22 mouse cellular contexts compared by ENCODE assay signal in the genomic region with DNA sequence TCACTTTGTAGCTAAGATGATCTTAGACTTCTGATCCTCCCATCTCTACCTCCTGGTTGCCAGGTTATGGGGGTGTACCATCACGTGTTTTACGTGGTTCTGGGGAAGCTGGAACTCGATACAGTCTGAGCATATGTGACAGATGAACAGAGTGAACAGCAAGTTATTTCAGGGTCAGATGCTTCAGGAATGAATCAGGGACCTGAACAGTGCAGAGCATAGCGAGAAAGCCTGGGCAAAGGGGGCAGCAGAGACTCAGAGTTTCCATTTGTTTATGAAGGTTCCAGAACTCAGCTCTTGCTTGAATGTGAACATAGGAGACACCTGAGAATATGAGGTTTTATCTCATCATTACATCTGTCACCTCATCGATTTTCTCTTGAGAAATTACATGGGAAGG.
DNase-seq lines count a peak whose midpoint lies in the region; ATAC-seq and TF ChIP-seq lines count a peak whose summit lies in the region.
"Had no signal": no experiment of that assay in that cellular context is flagged by ENCODE, and none has a peak within 500 bp of the region (broad histone marks: within the 10 kb centered on the region; RNA-seq: fewer than 3 reads in every experiment).

No protein-coding gene starts in this region.

- H3K4me1 ChIP-seq in cerebellum, adult 2 months (ENCODE audit: control insufficient read depth, insufficient read depth, low read length) = peaks cover 9% of the 10 kb centered on the region; the same call in 1 of the 2 replicates
- H3K4me1 ChIP-seq in cortical plate, adult 2 months (ENCODE audit: control insufficient read depth, insufficient read depth, low read length) = no peaks in the 10 kb centered on the region
- H3K4me1 ChIP-seq: forebrain, embryonic 10.5 days; heart, embryonic 10.5 days; hindbrain, embryonic 12.5 days had no signal

- TF ChIP-seq POLR2A in cerebellum, adult 2 months (IDR thresholded peaks at IDR 0.05; ENCODE audit: borderline replicate concordance, insufficient read depth, low read length) = no peak
- TF ChIP-seq POLR2A in cortical plate, adult 2 months (IDR thresholded peaks at IDR 0.05; ENCODE audit: extremely low read depth, insufficient read depth, low read length) = no peak

- peak; percentile 49 to 65 for DNase-seq in cerebellum, postnatal 10 days
- DNase-seq in cerebellum, postnatal 36 days = peak; percentile 21 to 24
- DNase-seq in cerebellum, adult 2 months = no peak
- peak; percentile 26 for DNase-seq in layer of hippocampus, adult 9-11 months
- DNase-seq in layer of hippocampus, adult 8-10 months (ENCODE audit: low spot score in 2 of 2) = no peak
- DNase-seq: adrenal gland, postnatal 10 days; adrenal gland, postnatal 36 days; B cell, adult 2 months; gastrocnemius, postnatal 10 days; gastrocnemius, postnatal 36 days; heart, adult 2 months had no signal

- 53% methylated on average over 5 of the region's 5 CpGs for WGBS in cerebellum, adult 2 months

- H3K27me3 ChIP-seq in cerebellum, adult 2 months (ENCODE audit: control insufficient read depth, insufficient read depth, low read length) = no peaks in the 10 kb centered on the region
- H3K27me3 ChIP-seq: CH12.LX; forebrain, embryonic 13.5 days; hindbrain, embryonic 12.5 days; hindbrain, embryonic 15.5 days; Patski had no signal

- no peak for ATAC-seq in cerebellum, adult (ENCODE audit: insufficient number of reproducible peaks, low FRiP score, low TSS enrichment)
- ATAC-seq: forebrain, embryonic 13.5 days; forebrain, embryonic 16.5 days; intestine, postnatal 0 days; Patski had no signal

- H3K4me3 ChIP-seq in cerebellum, adult 2 months (replicated peaks; ENCODE audit: insufficient read depth, low read depth, low read length) = no peak overlapping the region
- H3K4me3 ChIP-seq in cortical plate, adult 2 months (ENCODE audit: insufficient read depth, low read length) = no peak overlapping the region
- H3K4me3 ChIP-seq: forebrain, embryonic 10.5 days; forebrain, embryonic 13.5 days; heart, adult 2 months; heart, embryonic 10.5 days; hindbrain, embryonic 12.5 days; hindbrain, embryonic 15.5 days had no signal

- no peak for TF ChIP-seq CTCF in cerebellum, adult 2 months (IDR thresholded peaks at IDR 0.05; ENCODE audit: borderline replicate concordance, insufficient read depth, low read depth, low read length)
- TF ChIP-seq CTCF in cortical plate, adult 2 months (IDR thresholded peaks at IDR 0.05; ENCODE audit: extremely low read depth, insufficient read depth, low read length) = peak; percentile 13; the same call in 1 of the 2 replicates

- no peak overlapping the region for H3K27ac ChIP-seq in cerebellum, adult 2 months (ENCODE audit: insufficient read depth, low read length)
- no peak overlapping the region for H3K27ac ChIP-seq in cortical plate, adult 2 months (ENCODE audit: insufficient read depth, low read length)
- H3K27ac ChIP-seq: forebrain, embryonic 10.5 days; forebrain, embryonic 13.5 days; heart, adult 2 months; heart, embryonic 10.5 days; hindbrain, embryonic 12.5 days; hindbrain, embryonic 15.5 days had no signal

Comparison
In these comparisons a context has a peak if more than half of its experiments do, and no peak if none do; other contexts are left out.
1. DNase-seq: peak in cerebellum, postnatal 10 days (2 of 2), cerebellum, postnatal 36 days (2 of 2) and layer of hippocampus, adult 9-11 months (single experiment); none in cerebellum, adult 2 months (0 of 2) and layer of hippocampus, adult 8-10 months (0 of 2).